Mouse (Mus musculus) embryonic facial prominence, embryonic 15.5 days (tissue): ENCODE data around the gene Mllt6. TPM values are rescaled to one million over a fixed set of nuclear protein-coding genes. Genes with fewer than 3 reads are reported as not detected.
A peak's percentile ranks its signal among the peaks of the same experiment; 100 is the strongest.

ENCODE experiments used
- ATAC-seq: fragments of 200-750 bp; cut with Nextera tagmentation; 2 replicates; pipeline ENCODE4 v1.8.0; 2017; ENCODE audit warnings: low read depth, moderate TSS enrichment; ENCODE audit not compliant: insufficient number of reproducible peaks, low FRiP score, low TSS enrichment
- H3K27ac ChIP-seq: fragments of 300-500 bp; sonication (generic); replicated peaks from 2 replicates; pipeline ENCODE4 v1.5.1; 2015; ENCODE audit warnings: mild to moderate bottlenecking, inconsistent platforms
- H3K27me3 ChIP-seq: fragments of 300-500 bp; sonication (generic); 2 replicates; pipeline ENCODE4 v1.6.1; 2015; ENCODE audit warnings: inconsistent platforms
- H3K36me3 ChIP-seq: fragments of 300-500 bp; sonication (generic); 2 replicates; pipeline ENCODE4 v1.6.1; 2015; ENCODE audit warnings: mild to moderate bottlenecking, inconsistent platforms
- H3K4me1 ChIP-seq: fragments of 300-500 bp; sonication (generic); 2 replicates; pipeline ENCODE4 v1.6.1; 2015; ENCODE audit warnings: inconsistent platforms
- H3K4me2 ChIP-seq: fragments of 300-500 bp; sonication (generic); replicated peaks from 2 replicates; pipeline ENCODE4 v1.6.1; 2015; ENCODE audit warnings: mild to moderate bottlenecking, inconsistent platforms
- H3K4me3 ChIP-seq: fragments of 300-500 bp; sonication (generic); replicated peaks from 2 replicates; pipeline ENCODE4 v1.5.1; 2015; ENCODE audit warnings: mild to moderate bottlenecking, inconsistent platforms
- H3K9ac ChIP-seq: fragments of 300-500 bp; sonication (generic); 2 replicates; pipeline ENCODE4 v1.6.1; 2015; ENCODE audit warnings: inconsistent platforms
- H3K9me3 ChIP-seq: fragments of 300-500 bp; sonication (generic); replicated peaks from 2 replicates; pipeline ENCODE4 v1.6.1; 2016; ENCODE audit warnings: inconsistent platforms
- WGBS: fragments of 180-500 bp; shearing (Covaris S2); methylation state at CpG from one replicate; pipeline ENCODE4 v1.1.7; 2015; 5-methylcytosine and 5-hydroxymethylcytosine counted together
- polyA plus RNA-seq: library from polyadenylated mRNA; unstranded; fragments of >200 nt; fragmentation: Nextera tagmentation; extraction: Ambion mirVana; gene quantifications from 2 replicates; pipeline ENCODE4 v1.2.1, GENCODE M21; 2015

Gene Mllt6
- polyA plus RNA-seq, 1 experiment from 2014 or later, result 2.6 TPM

DNA sequence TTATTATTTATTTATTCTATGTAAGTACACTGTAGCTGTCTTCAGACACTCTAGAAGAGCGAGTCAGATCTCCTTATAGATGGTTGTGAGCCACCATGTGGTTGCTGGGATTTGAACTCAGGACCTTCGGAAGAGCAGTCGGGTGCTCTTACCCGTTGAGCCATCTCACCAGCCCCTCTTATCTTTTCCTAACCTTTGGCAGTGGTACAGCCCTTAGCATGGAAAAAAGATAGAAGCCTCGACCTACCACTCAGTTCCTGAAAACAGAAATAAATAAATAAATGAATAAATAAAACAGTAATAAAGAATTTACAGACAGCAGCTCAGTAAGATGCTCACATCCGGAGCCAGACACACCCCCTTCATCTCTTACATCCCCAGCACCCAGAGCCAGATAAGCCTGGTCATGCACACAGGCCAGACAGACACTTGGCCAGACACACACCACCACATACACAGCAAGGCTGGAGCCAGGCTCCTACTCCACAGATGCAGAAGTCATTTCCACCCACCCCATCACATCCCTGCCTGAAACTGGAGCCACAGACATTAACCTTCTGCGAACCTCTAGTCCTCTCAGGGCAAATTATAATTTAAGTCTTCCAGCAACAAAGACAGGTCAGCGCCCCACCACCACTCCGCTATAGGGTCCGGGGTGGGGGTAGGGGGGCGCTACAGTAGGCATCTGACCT, 34.1 kb downstream of the Mllt6 start:
- H3K36me3 ChIP-seq, result peaks cover 6% of the 10 kb centered on the region
- peak overlapping the region; percentile 89 for H3K4me3 ChIP-seq
- 49% methylated on average over 11 of the region's 11 CpGs for WGBS
- no peaks in the 10 kb centered on the region for H3K9me3 ChIP-seq
- peak overlapping the region; percentile 99; the same call in 1 of the 2 replicates for H3K27ac ChIP-seq
- peaks cover 64% of the 10 kb centered on the region for H3K4me1 ChIP-seq
- H3K9ac ChIP-seq, result 0 out of 2 replicates have a peak overlapping the region, but pooled peaks have one; percentile 91
- H3K27me3 ChIP-seq, result no peaks in the 10 kb centered on the region
- H3K4me2 ChIP-seq, result peak overlapping the region; percentile 89
- ATAC-seq, result no peak

DNA sequence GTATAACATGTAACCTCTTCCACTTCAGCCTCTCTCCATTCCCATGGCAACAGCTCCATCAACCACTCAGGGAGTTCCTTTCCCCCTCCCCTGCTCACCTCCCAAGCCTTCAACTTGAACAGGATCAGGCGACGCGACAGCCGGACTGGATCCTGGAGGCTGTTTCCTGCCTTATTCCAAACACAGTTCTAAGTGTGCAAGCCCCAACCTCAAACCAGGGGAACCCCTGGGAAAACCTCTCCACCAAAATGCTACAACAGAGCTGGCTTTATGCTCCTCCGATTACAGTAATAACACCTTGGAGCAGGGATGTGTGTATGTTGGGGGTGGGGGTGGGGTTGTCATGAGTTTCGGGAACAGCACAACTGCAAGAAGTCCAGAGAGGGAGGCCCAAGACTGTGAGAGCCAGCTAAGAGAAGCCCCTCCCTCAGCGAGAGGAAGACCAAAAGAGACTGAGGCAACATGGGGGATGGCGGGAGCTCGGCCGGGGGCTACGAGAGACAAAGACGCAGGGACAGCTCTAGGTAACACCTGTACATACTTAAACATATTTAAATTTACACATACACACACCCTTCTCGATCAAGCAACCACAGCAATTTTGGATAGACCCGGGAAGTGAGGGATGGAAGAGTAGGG, 34.8 kb downstream of the Mllt6 start:
- H3K4me1 ChIP-seq, result peaks cover 64% of the 10 kb centered on the region

DNA sequence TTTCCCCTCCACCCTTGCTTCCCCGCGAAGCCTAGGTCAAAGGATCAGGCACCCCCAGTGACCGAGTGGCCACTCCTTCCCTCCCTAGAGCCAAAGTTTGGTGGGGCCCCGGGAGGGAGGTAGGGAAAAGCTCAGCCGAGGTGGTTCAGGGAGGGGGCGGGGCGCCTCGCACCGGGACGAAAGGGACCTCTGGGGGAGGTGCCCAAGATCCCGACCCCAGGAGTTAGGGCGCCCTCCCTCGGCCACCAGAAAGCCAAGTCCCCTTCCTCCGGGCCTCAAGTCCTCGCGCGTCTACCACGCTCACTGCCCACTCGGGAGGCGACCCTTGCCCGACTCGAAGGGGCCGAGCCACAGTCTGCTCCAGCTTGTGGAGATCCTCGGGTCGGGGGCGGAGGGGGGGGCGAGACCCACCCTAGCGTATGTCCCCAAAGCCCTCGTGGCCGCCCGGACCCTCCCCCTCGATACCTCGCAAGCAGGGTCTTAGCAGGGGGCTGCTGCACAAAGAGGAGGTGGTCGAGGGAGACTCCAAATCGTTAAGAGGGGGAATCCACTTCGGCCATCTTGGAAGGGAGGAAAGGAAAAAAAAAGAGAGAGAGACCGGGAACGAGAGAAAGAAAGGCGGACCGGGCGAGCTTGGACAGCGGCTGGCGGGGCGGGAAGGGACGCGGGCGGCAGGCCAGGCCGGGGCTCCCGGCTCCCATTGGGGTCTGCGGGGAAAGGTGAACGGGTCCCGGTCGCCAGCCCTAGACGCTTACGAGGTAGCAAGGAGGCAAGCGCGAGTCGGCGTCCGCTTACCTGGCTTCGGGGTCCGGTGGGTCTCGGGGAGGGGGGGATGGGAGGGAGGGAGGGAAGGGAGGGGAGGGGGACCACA, 35.8 kb downstream of the Mllt6 start:
- no peak for ATAC-seq
- peaks cover 66% of the 10 kb centered on the region for H3K4me1 ChIP-seq
- 1% methylated on average over 55 of the region's 63 CpGs for WGBS

More for the DNA sequence above, 34.8 kb downstream of the Mllt6 start:
- H3K27me3 ChIP-seq, result no peaks in the 10 kb centered on the region
- peak overlapping the region; percentile 89 for H3K4me3 ChIP-seq
- peak overlapping the region; percentile 89 for H3K4me2 ChIP-seq
- H3K9ac ChIP-seq, result peak overlapping the region; percentile 91
- no peak for ATAC-seq
- no peaks in the 10 kb centered on the region for H3K9me3 ChIP-seq
- peak overlapping the region; percentile 99 for H3K27ac ChIP-seq
- WGBS, result under 1% methylated on average over 14 of the region's 14 CpGs
- no peaks in the 10 kb centered on the region for H3K36me3 ChIP-seq

DNA sequence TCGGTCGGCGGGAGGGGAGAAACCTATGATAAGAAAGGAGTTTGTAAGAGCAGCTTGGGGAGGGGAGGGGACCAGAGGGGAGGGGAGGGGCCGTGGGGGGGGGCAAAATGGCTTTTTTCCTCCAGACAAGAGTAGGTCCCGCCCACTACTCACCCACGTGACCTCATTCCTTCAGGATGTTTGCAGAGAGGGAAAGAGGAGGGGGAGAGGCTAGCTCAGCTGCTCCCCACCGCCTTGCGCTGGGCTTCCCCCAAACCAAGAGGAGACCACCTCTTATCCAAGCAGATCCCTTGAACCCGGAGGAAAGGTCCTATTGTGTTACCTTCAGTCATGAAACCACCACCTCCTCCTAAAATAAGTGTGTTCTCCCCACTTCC, 36.4 kb downstream of the Mllt6 start:
- Histone ChIP-seq H3K4me1 (peaks cover 66% of the 10 kb centered on the region), H3K27ac (peak overlapping the region; percentile 99), H3K9me3 (no peaks in the 10 kb centered on the region), H3K36me3 (no peaks in the 10 kb centered on the region), H3K4me2 (peak overlapping the region; percentile 89), H3K4me3 (peak overlapping the region; percentile 89), H3K9ac (peak overlapping the region; percentile 91), H3K27me3 (no peaks in the 10 kb centered on the region)
- ATAC-seq, result peak; percentile 59
- WGBS, result 3% methylated on average over 6 of the region's 9 CpGs

More for the DNA sequence above, 35.8 kb downstream of the Mllt6 start:
- Histone ChIP-seq H3K36me3 (no peaks in the 10 kb centered on the region), H3K27ac (peak overlapping the region; percentile 99), H3K9ac (peak overlapping the region; percentile 91), H3K4me2 (peak overlapping the region; percentile 89), H3K27me3 (no peaks in the 10 kb centered on the region), H3K4me3 (peak overlapping the region; percentile 89), H3K9me3 (no peaks in the 10 kb centered on the region)

DNA sequence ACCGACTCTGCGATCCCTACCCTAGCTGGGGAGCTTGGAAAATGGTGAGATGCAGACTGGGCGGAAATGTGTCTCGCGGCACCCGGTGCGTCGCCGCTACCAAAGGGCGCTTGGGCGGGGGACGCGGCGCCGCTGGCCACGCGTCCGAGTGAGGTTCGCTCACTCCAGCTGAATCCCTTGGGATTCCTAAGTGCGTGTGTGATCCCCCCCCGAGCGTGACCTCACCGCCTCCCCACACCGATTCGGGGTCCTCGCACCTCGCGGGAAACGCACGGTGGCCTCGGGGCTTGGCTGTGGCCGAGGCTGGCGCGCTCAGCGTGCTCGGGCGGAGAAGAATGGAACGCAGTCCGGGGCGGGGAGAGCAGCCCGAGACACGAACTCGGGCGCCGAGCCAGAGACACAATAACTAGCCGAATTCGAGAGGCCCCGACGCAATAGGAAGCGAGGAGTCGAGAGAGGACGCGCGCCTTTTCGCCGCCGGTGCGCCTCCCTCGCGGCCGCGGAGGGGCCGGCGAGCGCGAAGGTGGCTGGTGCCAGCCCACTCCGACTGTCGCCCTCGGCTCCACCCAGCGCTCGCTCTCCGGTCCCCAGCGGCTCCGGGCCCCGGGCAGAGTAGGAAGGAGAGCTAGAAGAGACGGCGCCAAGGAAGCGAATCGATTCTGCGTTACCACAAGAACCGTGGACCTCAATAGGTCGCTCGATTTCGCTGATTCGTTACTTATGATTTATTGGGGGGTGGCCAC, 37.0 kb downstream of the Mllt6 start, which contains the start of gene Pcgf2:
Gene Pcgf2, minus strand, starts transcription at position 495 of the 743 bp plus-strand sequence.
- peak within 1 kb of the TSS; percentile 91 for H3K9ac ChIP-seq
- peak; percentile 7; the same call in 1 of the 2 replicates for ATAC-seq
- H3K27ac ChIP-seq, result peak within 1 kb of the TSS; percentile 99
- no peaks in the 10 kb centered on the region for H3K36me3 ChIP-seq
- H3K27me3 ChIP-seq, result no peaks in the 10 kb centered on the region
- no peaks in the 10 kb centered on the region for H3K9me3 ChIP-seq
- peaks cover 62% of the 10 kb centered on the region for H3K4me1 ChIP-seq
- H3K4me3 ChIP-seq, result peak within 1 kb of the TSS; percentile 89
- peak within 1 kb of the TSS; percentile 89 for H3K4me2 ChIP-seq
- WGBS, result under 1% methylated on average over 85 of the region's 85 CpGs

DNA sequence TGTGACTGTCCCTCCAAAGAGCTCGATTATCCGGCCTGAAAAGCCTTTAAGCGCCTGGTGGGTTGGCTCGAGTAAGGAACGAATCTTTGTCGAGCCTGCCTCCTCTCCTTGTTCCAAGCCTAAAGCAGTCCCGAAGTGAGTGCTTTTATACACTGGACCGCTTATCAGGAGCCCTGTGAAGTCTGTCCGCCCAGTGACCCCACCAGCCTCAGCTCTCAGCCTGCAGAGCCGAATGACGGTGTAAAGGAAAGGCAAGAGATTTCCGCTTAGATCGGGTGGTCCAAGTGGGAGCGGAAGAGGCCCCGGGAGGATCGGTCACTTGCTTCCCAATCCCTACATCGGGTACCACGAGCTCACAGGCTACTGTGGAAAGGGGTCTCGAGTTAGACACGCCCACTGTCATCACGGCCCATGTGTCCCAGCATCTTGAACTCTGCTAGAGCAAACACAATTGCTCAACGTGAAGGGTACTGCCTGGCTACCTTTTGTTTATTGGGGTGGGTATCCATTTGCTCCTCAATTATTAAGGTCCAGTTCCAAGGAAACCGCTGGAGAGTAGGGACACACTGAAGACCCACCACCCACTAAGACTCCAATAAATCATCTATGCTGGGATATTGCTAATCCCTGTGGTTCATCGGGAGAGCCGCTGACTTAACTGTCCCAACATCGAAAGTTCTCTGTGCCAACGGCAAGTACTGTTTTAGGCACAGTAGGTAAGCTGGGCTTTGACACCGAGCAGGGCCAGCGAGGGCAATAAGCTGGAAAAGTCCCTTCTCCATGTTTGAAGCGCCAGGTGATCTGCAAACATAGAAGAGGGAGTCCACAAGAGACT, 37.7 kb downstream of the Mllt6 start:
- Histone ChIP-seq H3K9me3 (no peaks in the 10 kb centered on the region), H3K27ac (peak overlapping the region; percentile 99), H3K27me3 (no peaks in the 10 kb centered on the region), H3K4me2 (peak overlapping the region; percentile 89), H3K36me3 (0 out of 2 replicates have a peak, but pooled peaks cover 2% of the 10 kb centered on the region), H3K9ac (peak overlapping the region; percentile 62), H3K4me1 (peaks cover 54% of the 10 kb centered on the region), H3K4me3 (peak overlapping the region; percentile 89)
- WGBS, result 18% methylated on average over 30 of the region's 30 CpGs
- ATAC-seq, result no peak

DNA sequence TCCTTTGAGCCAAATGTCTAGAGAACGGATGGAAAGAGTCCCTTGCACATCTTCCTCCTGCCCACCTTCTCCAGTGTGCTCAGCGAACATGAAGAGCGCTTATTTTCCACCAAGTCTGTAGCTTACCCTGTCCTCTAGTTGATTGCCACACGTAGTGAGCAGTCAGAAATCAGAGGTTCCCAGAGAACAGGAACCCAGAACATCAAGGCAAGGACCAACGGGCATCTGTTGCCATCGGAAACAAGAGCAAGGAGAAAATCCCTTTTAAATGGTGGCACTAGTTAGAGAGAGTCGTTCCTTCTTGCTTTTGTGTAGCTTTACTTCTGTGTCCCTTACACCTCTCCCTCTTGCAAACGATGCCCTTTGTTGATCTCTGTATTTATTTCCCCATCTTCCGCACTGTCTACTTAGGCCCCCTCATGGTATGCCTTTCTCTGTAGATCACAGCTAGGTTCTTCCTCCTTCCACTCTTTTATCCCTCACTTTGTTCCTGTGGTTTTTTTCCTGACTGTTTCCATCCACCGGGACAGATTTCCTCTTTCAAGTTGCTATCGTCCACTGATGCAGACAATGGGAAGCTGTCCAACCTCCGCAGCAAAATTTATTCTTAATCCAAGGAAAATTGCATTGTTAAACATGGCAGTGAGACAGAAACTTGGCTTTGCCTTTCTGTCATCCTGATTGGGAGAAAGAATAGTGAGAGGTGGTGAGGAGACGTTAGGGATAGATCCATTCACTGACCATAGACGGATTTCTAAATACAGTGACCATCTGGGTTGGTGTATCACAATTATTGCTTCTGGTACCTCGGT, 38.6 kb downstream of the Mllt6 start:
- Histone ChIP-seq H3K4me2 (peak overlapping the region; percentile 89), H3K36me3 (peaks cover 9% of the 10 kb centered on the region), H3K9ac (no peak overlapping the region), H3K27me3 (no peaks in the 10 kb centered on the region), H3K4me1 (peaks cover 46% of the 10 kb centered on the region), H3K9me3 (no peaks in the 10 kb centered on the region), H3K4me3 (peak overlapping the region; percentile 89), H3K27ac (peak overlapping the region; percentile 22; the same call in 1 of the 2 replicates)
- ATAC-seq, result no peak
- 52% methylated on average over 15 of the region's 15 CpGs for WGBS

DNA sequence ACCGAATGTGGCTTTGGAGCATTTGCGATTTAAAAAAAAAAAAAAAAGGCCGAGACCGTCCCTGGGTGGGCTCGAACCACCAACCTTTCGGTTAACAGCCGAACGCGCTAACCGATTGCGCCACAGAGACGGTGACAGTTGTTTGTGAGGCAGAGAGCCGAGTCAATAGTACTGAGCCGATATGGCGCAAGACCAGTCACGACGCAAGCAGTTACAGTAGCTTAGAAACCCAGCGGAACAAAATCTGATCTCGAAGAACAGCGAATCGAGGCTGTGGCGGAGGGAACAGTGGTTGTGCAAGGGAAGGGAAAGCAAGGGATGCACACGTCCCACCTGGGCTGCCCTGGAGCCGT, 39.2 kb downstream of the Mllt6 start:
- ATAC-seq, result no peak
- peaks cover 41% of the 10 kb centered on the region for H3K4me1 ChIP-seq
- H3K9ac ChIP-seq, result peak overlapping the region; percentile 63
- whole genome bisulfite sequencing, result 1% methylated on average over 24 of the region's 24 CpGs
- H3K4me2 ChIP-seq, result peak overlapping the region; percentile 79
- H3K9me3 ChIP-seq, result no peaks in the 10 kb centered on the region
- peak overlapping the region; percentile 92 for H3K27ac ChIP-seq
- peak overlapping the region; percentile 87 for H3K4me3 ChIP-seq
- peaks cover 15% of the 10 kb centered on the region for H3K36me3 ChIP-seq
- no peaks in the 10 kb centered on the region for H3K27me3 ChIP-seq

DNA sequence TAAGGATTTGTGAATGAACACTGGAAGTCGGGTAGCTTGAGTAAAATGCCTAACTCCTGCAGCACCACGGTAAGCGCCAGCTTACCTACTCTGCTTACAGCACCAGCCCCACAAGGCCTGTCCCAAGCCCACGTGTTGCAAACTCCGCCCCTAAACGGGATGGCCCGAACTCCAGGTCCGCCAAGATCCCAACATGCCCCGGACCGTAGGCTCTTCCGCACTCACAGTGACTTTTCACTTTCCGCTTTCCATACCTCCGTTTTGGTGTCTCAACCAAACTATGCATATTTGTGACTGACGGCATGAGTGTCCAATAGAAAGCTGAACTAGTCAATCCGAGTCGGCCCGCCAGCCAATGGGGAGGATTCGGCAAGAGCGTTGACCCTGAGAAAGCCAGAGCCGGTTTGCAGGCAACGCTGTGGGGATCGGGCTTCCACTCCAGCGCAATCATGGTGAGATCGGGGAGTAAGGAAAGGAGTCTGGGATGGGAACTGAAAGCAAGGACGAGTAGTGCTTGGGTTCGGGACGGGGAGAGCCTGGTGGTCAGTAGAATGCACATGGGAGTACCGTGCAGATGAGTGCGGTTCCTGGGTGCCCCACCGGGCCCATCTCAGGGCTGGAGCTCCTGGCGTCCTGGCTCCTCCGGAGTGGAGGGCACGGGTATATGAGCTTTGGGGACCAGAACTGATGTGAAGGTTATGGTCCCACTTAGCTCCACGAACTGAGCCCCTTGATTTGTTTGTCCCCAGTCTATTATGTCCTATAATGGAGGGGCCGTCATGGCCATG, 40.0 kb downstream of the Mllt6 start, which contains the start of gene Psmb3:
Gene Psmb3, plus strand, starts transcription at position 361 of the 788 bp plus-strand sequence.
- Histone ChIP-seq H3K36me3 (peaks cover 23% of the 10 kb centered on the region), H3K9me3 (no peaks in the 10 kb centered on the region), H3K27ac (peak within 1 kb of the TSS; percentile 92), H3K4me2 (peak within 1 kb of the TSS; percentile 82), H3K4me3 (peak within 1 kb of the TSS; percentile 87), H3K9ac (peak within 1 kb of the TSS; percentile 65), H3K4me1 (peaks cover 32% of the 10 kb centered on the region), H3K27me3 (no peaks in the 10 kb centered on the region)
- ATAC-seq, result peak; percentile 92
- WGBS, result under 1% methylated on average over 35 of the region's 35 CpGs
